ENCODE assay signal across 8 mouse cellular contexts in genomic region chr10:82986993-82987349, GRCm38 (mm10). TPM values are rescaled to one million over a fixed set of nuclear protein-coding genes. Genes with fewer than 3 reads are reported as not detected.
DNase-seq lines count a peak whose midpoint lies in the region; ATAC-seq and TF ChIP-seq lines count a peak whose summit lies in the region.

No protein-coding gene starts in this region.

- H3K27ac ChIP-seq in lung, postnatal 0 days (ENCODE audit: low read length): no peak overlapping the region
- H3K27ac ChIP-seq in forebrain, embryonic 11.5 days (ENCODE audit: low read depth, low read length): no peak overlapping the region
- 0 out of 2 replicates have a peak overlapping the region, but pooled peaks have one; percentile 92 for H3K27ac ChIP-seq in limb, embryonic 13.5 days
- no peak overlapping the region for H3K27ac ChIP-seq in stomach, embryonic 14.5 days (ENCODE audit: low read length)

- no peak for DNase-seq in lung, postnatal 0 days (ENCODE audit: low spot score)
- DNase-seq in lung, postnatal 36 days: no peak
- DNase-seq in forebrain, embryonic 11.5 days (ENCODE audit: low spot score): no peak
- no peak for DNase-seq in layer of hippocampus, adult 9-10 months (ENCODE audit: low spot score)
- DNase-seq in embryo, embryonic 11 days: no peak

- 12% methylated on average over 8 of the region's 8 CpGs for WGBS in lung, postnatal 0 days
- 21% methylated on average over 8 of the region's 8 CpGs for WGBS in forebrain, embryonic 11.5 days
- WGBS in limb, embryonic 13.5 days: 10% methylated on average over 8 of the region's 8 CpGs
- whole genome bisulfite sequencing in stomach, embryonic 14.5 days: 25% methylated on average over 8 of the region's 8 CpGs

- TF ChIP-seq CTCF in lung, postnatal 0 days (IDR thresholded peaks at IDR 0.05): no peak

- H3K4me2 ChIP-seq in lung, postnatal 0 days (replicated peaks; ENCODE audit: low read depth, low read length): peak overlapping the region; percentile 80
- peak overlapping the region; percentile 84 for H3K4me2 ChIP-seq in forebrain, embryonic 11.5 days (ENCODE audit: low read depth, low read length, severe bottlenecking)
- H3K4me2 ChIP-seq in limb, embryonic 13.5 days (replicated peaks): peak overlapping the region; percentile 94
- H3K4me2 ChIP-seq in stomach, embryonic 14.5 days (replicated peaks; ENCODE audit: low read depth, low read length): peak overlapping the region; percentile 59

- no peak for TF ChIP-seq EP300 in lung, postnatal 0 days (IDR thresholded peaks at IDR 0.05)

- 0 out of 2 replicates have a peak, but pooled peaks cover 3% of the 10 kb centered on the region for H3K27me3 ChIP-seq in lung, postnatal 0 days (replicated peaks; ENCODE audit: insufficient read depth, low read length)
- peaks cover 12% of the 10 kb centered on the region; the same call in 1 of the 2 replicates for H3K27me3 ChIP-seq in forebrain, embryonic 11.5 days (ENCODE audit: control insufficient read depth, insufficient read depth, low read length)
- peaks cover 40% of the 10 kb centered on the region for H3K27me3 ChIP-seq in limb, embryonic 13.5 days
- no peaks in the 10 kb centered on the region for H3K27me3 ChIP-seq in stomach, embryonic 14.5 days (ENCODE audit: control insufficient read depth, insufficient read depth, low read length)

- no peaks in the 10 kb centered on the region; the same call in 1 of the 2 replicates for H3K4me1 ChIP-seq in lung, postnatal 0 days (ENCODE audit: insufficient read depth, low read depth, low read length)
- H3K4me1 ChIP-seq in forebrain, embryonic 11.5 days (replicated peaks; ENCODE audit: control insufficient read depth, insufficient read depth, low read length): peaks cover 14% of the 10 kb centered on the region
- peaks cover 41% of the 10 kb centered on the region for H3K4me1 ChIP-seq in limb, embryonic 13.5 days
- peaks cover 27% of the 10 kb centered on the region for H3K4me1 ChIP-seq in stomach, embryonic 14.5 days (ENCODE audit: control insufficient read depth, insufficient read depth, low read length)

- H3K4me3 ChIP-seq in lung, postnatal 0 days (ENCODE audit: low read depth, low read length): peak overlapping the region; percentile 58
- peak overlapping the region; percentile 72 for H3K4me3 ChIP-seq in forebrain, embryonic 11.5 days (ENCODE audit: low read depth, low read length)
- peak overlapping the region; percentile 80 for H3K4me3 ChIP-seq in limb, embryonic 13.5 days
- H3K4me3 ChIP-seq in stomach, embryonic 14.5 days (ENCODE audit: low read depth, low read length): peak overlapping the region; percentile 72

- no peak overlapping the region for H3K9ac ChIP-seq in lung, postnatal 0 days (replicated peaks; ENCODE audit: low read depth)
- H3K9ac ChIP-seq in forebrain, embryonic 11.5 days (ENCODE audit: low read length): peak overlapping the region; percentile 85
- H3K9ac ChIP-seq in limb, embryonic 13.5 days: peak overlapping the region; percentile 81
- no peak overlapping the region for H3K9ac ChIP-seq in stomach, embryonic 14.5 days (replicated peaks; ENCODE audit: low read depth, low read length)

- ATAC-seq in lung, postnatal 0 days: no peak
- ATAC-seq in forebrain, embryonic 11.5 days (replicated peaks; ENCODE audit: low FRiP score): no peak
- no peak for ATAC-seq in limb, embryonic 13.5 days (ENCODE audit: low FRiP score, low read depth)
- ATAC-seq in stomach, embryonic 14.5 days (ENCODE audit: insufficient number of reproducible peaks, insufficient read depth, low FRiP score, low read depth): no peak
- no peak for ATAC-seq in megakaryocyte-erythroid progenitor cell, adult 5-6 weeks (replicated peaks; ENCODE audit: low FRiP score, low TSS enrichment, poor library complexity, severe bottlenecking)

- H3K9me3 ChIP-seq in lung, postnatal 0 days (ENCODE audit: low read length): no peaks in the 10 kb centered on the region
- no peaks in the 10 kb centered on the region for H3K9me3 ChIP-seq in forebrain, embryonic 11.5 days (ENCODE audit: control insufficient read depth, low read length)
- H3K9me3 ChIP-seq in limb, embryonic 13.5 days: no peaks in the 10 kb centered on the region
- H3K9me3 ChIP-seq in stomach, embryonic 14.5 days (ENCODE audit: control insufficient read depth, low read depth, low read length): no peaks in the 10 kb centered on the region

- no peaks in the 10 kb centered on the region for H3K36me3 ChIP-seq in lung, postnatal 0 days (ENCODE audit: insufficient read depth, low read length)
- no peaks in the 10 kb centered on the region for H3K36me3 ChIP-seq in forebrain, embryonic 11.5 days (ENCODE audit: control insufficient read depth, insufficient read depth, low read length)
- H3K36me3 ChIP-seq in limb, embryonic 13.5 days: no peaks in the 10 kb centered on the region
- H3K36me3 ChIP-seq in stomach, embryonic 14.5 days (ENCODE audit: control insufficient read depth, insufficient read depth, low read length): no peaks in the 10 kb centered on the region

RNA-seq across cellular contexts. Expression of gene Chst11, which starts 1.7 kb away (rescaled TPM):
- polyA plus RNA-seq in lung, postnatal 0 days (2015; fragmentation: Nextera tagmentation; extraction: Ambion mirVana): 0.74 and 0.98 TPM in 2 replicates
- 1.9 and 2.4 TPM in 2 replicates for polyA plus RNA-seq in forebrain, embryonic 11.5 days (2014; fragmentation: Nextera tagmentation; extraction: Ambion mirVana)
- polyA plus RNA-seq in limb, embryonic 13.5 days (2015; fragmentation: Nextera tagmentation; extraction: Ambion mirVana): 4.0 and 4.1 TPM in 2 replicates
- polyA plus RNA-seq in stomach, embryonic 14.5 days (2014; fragmentation: Nextera tagmentation; extraction: Ambion mirVana): 2.0 TPM in 2 replicates
- total RNA-seq in megakaryocyte-erythroid progenitor cell, adult 5-6 weeks (2014; fragmentation: Nextera tagmentation): 14.2 and 15.2 TPM in 2 replicates
- total RNA-seq in megakaryocyte-erythroid progenitor cell, adult 5-6 weeks (2017): 19.0 and 24.1 TPM in 2 replicates

Comparison
In these comparisons a context has a peak if more than half of its experiments do, and no peak if none do; other contexts are left out.
1. H3K9ac ChIP-seq: peak in forebrain, embryonic 11.5 days (single experiment) and limb, embryonic 13.5 days (single experiment); none in lung, postnatal 0 days (single experiment) and stomach, embryonic 14.5 days (single experiment).
2. Peak in every context shown above with its lines, with median percentiles within 50 percentile points of each other: H3K4me2 ChIP-seq and H3K4me3 ChIP-seq.